Mouse (Mus musculus): Measurements from ENCODE around the gene Nup210.

- TF ChIP-seq POLR2A (IDR thresholded peaks at IDR 0.05; ENCODE audit: borderline replicate concordance, extremely low read depth, insufficient read depth, insufficient read length, poor library complexity, severe bottlenecking): no peak
- no peak for TF ChIP-seq CTCF (IDR thresholded peaks at IDR 0.05; ENCODE audit: borderline replicate concordance, extremely low read depth, insufficient read depth, insufficient read length)
Observed at GRCm38 (mm10) chr6:91016600-91017230, 99.9 kb downstream of the Nup210 start.

Measured in brain, embryonic 14.5 days (tissue).